Mouse (Mus musculus) ES-E14 (cell line): ENCODE results near the gene Cfap299. TPM values are rescaled to one million over a fixed set of nuclear protein-coding genes. Genes with fewer than 3 reads are reported as not detected.
A peak's percentile ranks its signal among the peaks of the same experiment; 100 is the strongest.

Experiments used
- DNase-seq: peaks from one replicate; pipeline ENCODE4 v3.0.0-alpha.2; 2013; ENCODE audit warnings: low read depth, low spot score
- H3K27ac ChIP-seq: 2 replicates; pipeline ENCODE4 v1.5.1; 2012; ENCODE audit warnings: low read depth, mild to moderate bottlenecking, low read length, moderate library complexity, mixed read lengths; ENCODE audit not compliant: poor library complexity, insufficient read depth, severe bottlenecking
- H3K36me3 ChIP-seq: 2 replicates; pipeline ENCODE4 v1.6.1; 2012; ENCODE audit warnings: mild to moderate bottlenecking, low read length, moderate library complexity, mixed read lengths; ENCODE audit not compliant: control insufficient read depth, poor library complexity, insufficient read depth, severe bottlenecking
- H3K4me1 ChIP-seq, 2 experiments: fragments of 150-350 bp in 1 of 2; sonication (generic) in 1 of 2; 2 replicates each; pipeline ENCODE4 v1.6.1; 2012; ENCODE audit warnings: low read length in 2 of 2, mild to moderate bottlenecking in 1 of 2, mixed read lengths in 1 of 2; ENCODE audit not compliant: control insufficient read depth in 2 of 2, insufficient read depth in 2 of 2, poor library complexity in 1 of 2
- H3K4me3 ChIP-seq, 2 experiments: fragments of 150-350 bp in 1 of 2; sonication (generic) in 1 of 2; 2 replicates each; pipeline ENCODE4 v1.5.1; 2012; ENCODE audit warnings: low read length in 2 of 2, low read depth in 1 of 2, mild to moderate bottlenecking in 1 of 2, mixed read lengths in 1 of 2; ENCODE audit not compliant: insufficient read depth in 1 of 2, poor library complexity in 1 of 2, severe bottlenecking in 1 of 2
- H3K9ac ChIP-seq: 2 replicates; pipeline ENCODE4 v1.6.1; 2012; ENCODE audit warnings: low read depth, mild to moderate bottlenecking, low read length, mixed read lengths; ENCODE audit not compliant: poor library complexity, insufficient read depth, severe bottlenecking
- H3K9me3 ChIP-seq: fragments of 150-350 bp; sonication (generic); 2 replicates; pipeline ENCODE4 v1.6.1; 2012; ENCODE audit warnings: low read depth, mild to moderate bottlenecking, low read length; ENCODE audit not compliant: control insufficient read depth, insufficient read depth
- CHD2 ChIP-seq: IDR thresholded peaks from 2 replicates; pipeline ENCODE4 v1.6.1; 2014; ENCODE audit warnings: mild to moderate bottlenecking, low read depth, low read length, inconsistent platforms
- HCFC1 ChIP-seq: IDR thresholded peaks from 2 replicates; pipeline ENCODE4 v1.6.1; 2012; ENCODE audit warnings: low read length, inconsistent platforms, borderline replicate concordance; ENCODE audit not compliant: insufficient read depth
- MAFK ChIP-seq: IDR thresholded peaks from 2 replicates; pipeline ENCODE4 v1.6.1; 2014; ENCODE audit warnings: mild to moderate bottlenecking, low read depth, low read length, inconsistent platforms; ENCODE audit not compliant: insufficient read depth
- ZC3H11A ChIP-seq: IDR thresholded peaks from 2 replicates; pipeline ENCODE4 v1.6.1; 2012; ENCODE audit warnings: low read depth, mild to moderate bottlenecking, inconsistent platforms, low read length, borderline replicate concordance
- ZNF384 ChIP-seq: IDR thresholded peaks from 2 replicates; pipeline ENCODE4 v1.6.1; 2012; ENCODE audit warnings: low read depth, low read length, inconsistent platforms
- in situ Hi-C, 2 experiments: fragments of 600-800 bp; cut with MboI; formaldehyde crosslinking; loops; one replicate each; pipeline ENCODE4 v1.15.1; 2025; ENCODE audit warnings: low sequenced_read_pairs in 2 of 2, inconsistent platforms in 1 of 2; ENCODE audit not compliant: unreplicated experiment in 2 of 2
- total RNA-seq: library from RNA; depleted of rRNA; stranded (reverse); fragments of 300-350 nt; gene quantifications from 2 replicates; pipeline ENCODE4 v1.2.3, GENCODE M21; 2012

Gene Cfap299
- total RNA-seq, 1 experiment = not detected

DNA sequence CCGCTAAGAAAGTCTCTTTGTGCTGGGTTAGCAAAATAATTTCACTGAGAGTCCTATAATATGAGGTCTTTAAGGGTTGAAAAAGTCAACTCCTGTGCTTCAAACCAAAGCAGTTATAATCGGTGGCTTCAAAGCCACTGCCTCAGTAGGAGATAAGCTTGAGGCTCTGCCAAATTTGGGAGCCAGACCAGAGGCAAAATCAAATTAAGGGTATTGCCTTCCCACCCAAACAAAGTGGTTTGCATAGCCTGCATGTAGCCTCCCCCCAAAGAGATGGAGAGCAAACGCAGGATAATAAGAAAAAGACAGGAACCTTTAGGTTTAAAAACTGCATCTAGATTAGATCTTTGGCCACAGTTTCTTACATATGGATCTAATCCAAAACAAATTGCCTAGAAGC is 58.0 kb downstream of the Cfap299 start:
- Histone ChIP-seq H3K27ac (no peak overlapping the region), H3K4me1 (no peaks in the 10 kb centered on the region), H3K9me3 (no peaks in the 10 kb centered on the region), H3K4me3 (no peak overlapping the region), H3K36me3 (no peaks in the 10 kb centered on the region), H3K9ac (no peak overlapping the region)
- no peak for DNase-seq
- in situ Hi-C loops = no loop called here
- TF ChIP-seq CHD2 (no peak), MAFK (no peak), ZNF384 (no peak), ZC3H11A (no peak), HCFC1 (no peak)

DNA sequence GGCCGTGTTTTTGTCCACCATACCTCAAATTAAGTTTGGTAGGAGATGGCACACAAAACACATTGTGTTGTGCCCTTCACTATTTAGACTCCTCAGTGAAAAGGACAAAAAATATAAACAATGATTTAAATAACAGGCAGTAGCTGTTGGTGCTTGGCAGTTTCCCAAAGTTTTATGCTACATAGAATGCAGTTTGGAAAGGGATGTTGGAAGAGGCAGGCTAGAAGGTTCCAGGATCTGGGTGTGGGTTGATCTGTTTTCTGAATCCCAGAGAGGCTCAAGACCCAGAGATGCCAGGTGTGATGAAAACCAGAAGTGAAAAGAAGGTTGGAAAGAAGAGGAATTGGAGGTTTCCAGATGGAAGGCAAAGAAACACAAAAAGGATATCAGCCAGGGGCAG is 73.1 kb downstream of the Cfap299 start:
- Histone ChIP-seq H3K9ac (no peak overlapping the region), H3K9me3 (no peaks in the 10 kb centered on the region), H3K27ac (no peak overlapping the region), H3K36me3 (no peaks in the 10 kb centered on the region), H3K4me3 (no peak overlapping the region), H3K4me1 (no peaks in the 10 kb centered on the region)
- no peak for DNase-seq
- TF ChIP-seq ZC3H11A (no peak), HCFC1 (no peak), ZNF384 (no peak), MAFK (no peak)
- in situ Hi-C loops = no loop called here

DNA sequence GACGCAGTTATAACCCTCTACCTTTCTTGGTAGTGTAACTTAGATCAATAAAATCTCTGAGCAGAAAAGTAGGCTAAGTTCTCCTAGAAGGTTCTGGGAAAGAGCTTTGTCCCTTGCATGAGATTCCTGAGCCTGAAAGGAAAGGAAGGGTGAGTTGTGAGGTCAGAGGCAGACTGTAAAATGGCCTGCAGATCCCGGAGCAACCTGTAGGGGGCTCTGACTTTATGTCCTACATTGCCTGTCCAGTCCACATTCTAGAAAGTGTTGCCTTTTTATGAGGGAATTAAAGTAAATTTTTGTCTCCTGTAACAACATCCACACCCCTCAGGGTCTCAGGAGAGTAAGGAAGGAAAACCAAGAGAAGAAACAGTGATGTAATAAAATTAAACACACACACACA is 81.0 kb downstream of the Cfap299 start:
- H3K4me3 ChIP-seq = peak overlapping the region; percentile 28 to 58; a peak in 1 of 4 replicates
- H3K27ac ChIP-seq = no peak overlapping the region
- peak; percentile 59 for DNase-seq
- H3K9ac ChIP-seq = no peak overlapping the region
- no peaks in the 10 kb centered on the region for H3K9me3 ChIP-seq
- H3K36me3 ChIP-seq = no peaks in the 10 kb centered on the region
- in situ Hi-C loops = no loop called here
- H3K4me1 ChIP-seq = no peaks in the 10 kb centered on the region
- TF ChIP-seq ZC3H11A = no peak
- no peak for TF ChIP-seq HCFC1
- TF ChIP-seq ZNF384 = no peak
- TF ChIP-seq MAFK = no peak
- no peak for TF ChIP-seq CHD2

DNA sequence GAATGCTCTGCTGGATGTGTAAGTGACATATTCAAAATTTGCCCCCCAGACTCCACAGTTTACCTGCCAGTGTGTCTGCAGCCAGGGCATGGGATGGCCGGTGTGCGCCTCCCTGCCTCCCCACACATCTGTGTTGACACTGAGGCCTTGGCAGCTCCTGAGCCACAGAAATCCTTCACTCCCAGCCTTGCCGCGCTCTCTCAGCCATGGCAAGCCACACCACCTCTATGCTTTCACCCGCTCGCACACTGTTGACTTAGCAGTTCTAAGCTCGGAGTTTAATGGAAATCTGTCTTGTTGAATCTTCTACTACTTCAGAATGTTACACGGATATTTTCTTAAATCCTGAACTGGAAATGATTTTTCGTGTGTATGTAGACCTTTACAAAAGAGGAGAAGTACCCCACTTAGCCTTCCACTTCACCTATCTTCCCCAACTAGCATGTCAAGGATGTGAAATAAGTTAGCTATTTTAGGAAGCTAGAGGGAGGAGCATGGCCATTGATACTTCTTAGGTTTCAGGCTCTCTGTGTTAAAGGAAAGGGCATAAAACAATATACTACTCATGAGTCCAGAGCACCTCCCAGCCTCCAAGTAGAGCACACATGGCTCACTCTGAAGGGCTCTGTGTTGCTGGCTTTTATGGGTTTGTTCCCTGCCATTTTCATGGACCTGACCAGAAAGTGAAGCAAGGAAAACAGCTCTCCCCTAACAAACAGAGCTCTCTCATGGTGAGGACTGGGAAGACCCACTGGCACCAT is 87.5 kb downstream of the Cfap299 start:
- DNase-seq = no peak
- Histone ChIP-seq H3K9ac (no peak overlapping the region), H3K4me1 (no peaks in the 10 kb centered on the region), H3K4me3 (no peak overlapping the region), H3K36me3 (no peaks in the 10 kb centered on the region), H3K27ac (no peak overlapping the region), H3K9me3 (no peaks in the 10 kb centered on the region)
- no peak for TF ChIP-seq MAFK
- TF ChIP-seq ZNF384 = no peak
- TF ChIP-seq CHD2 = no peak
- no peak for TF ChIP-seq HCFC1
- no peak for TF ChIP-seq ZC3H11A
- in situ Hi-C loops = no loop called here

DNA sequence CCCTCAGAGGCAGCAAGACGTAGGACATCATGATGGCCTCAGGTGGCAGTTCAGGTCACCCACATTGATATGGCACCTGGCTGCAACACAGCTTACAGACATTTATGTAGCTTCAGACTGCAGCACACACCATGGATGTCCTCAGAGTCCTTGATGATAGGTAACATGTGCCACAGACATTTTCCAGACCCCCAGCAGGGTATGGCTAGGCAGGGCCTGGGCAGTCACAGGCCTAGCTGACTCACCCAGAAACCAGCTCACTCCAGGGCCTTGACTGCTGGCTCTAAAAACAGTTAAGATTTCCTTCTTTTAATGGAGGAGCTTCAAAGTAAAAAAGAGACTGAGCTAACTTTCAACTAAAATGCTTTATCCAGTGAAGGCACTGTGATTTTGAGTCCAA is 95.9 kb downstream of the Cfap299 start:
- Histone ChIP-seq H3K9me3 (no peaks in the 10 kb centered on the region), H3K9ac (no peak overlapping the region), H3K36me3 (no peaks in the 10 kb centered on the region), H3K4me3 (no peak overlapping the region), H3K27ac (no peak overlapping the region), H3K4me1 (no peaks in the 10 kb centered on the region)
- in situ Hi-C loops = no loop called here
- no peak for DNase-seq
- TF ChIP-seq ZNF384 (no peak), ZC3H11A (no peak), CHD2 (no peak), MAFK (no peak), HCFC1 (no peak)
